Mouse (Mus musculus) testis, adult 2 months (tissue): ENCODE measurements around the gene Notch1.

Source experiments
- CTCF ChIP-seq: fragments of 200-500 bp; IDR thresholded peaks from 2 replicates; pipeline ENCODE4 v1.5.1; 2012; ENCODE audit warnings: low read depth, mild to moderate bottlenecking, inconsistent platforms, low read length, moderate library complexity; ENCODE audit not compliant: control insufficient read depth, insufficient read depth, insufficient replicate concordance
- POLR2A ChIP-seq: fragments of 200-500 bp; IDR thresholded peaks from 2 replicates; pipeline ENCODE4 v1.6.1; 2012; ENCODE audit warnings: low read depth, mild to moderate bottlenecking, inconsistent platforms, low read length, moderate library complexity; ENCODE audit not compliant: control insufficient read depth

- TF ChIP-seq POLR2A (no peak), CTCF (no peak)
These were observed 79.2 kb downstream of the Notch1 start for GRCm38 (mm10) chr2:26437221-26437620.
